Mouse (Mus musculus) forebrain, embryonic 16.5 days (tissue): ENCODE measurements around the gene Mindy1. TPM values are rescaled to one million over a fixed set of nuclear protein-coding genes. Genes with fewer than 3 reads are reported as not detected.

Experiments used
- ATAC-seq: fragments of 200-750 bp; cut with Nextera tagmentation; 2 replicates; pipeline ENCODE4 v1.8.0; 2017; ENCODE audit warnings: mild to moderate bottlenecking, moderate library complexity
- H3K27ac ChIP-seq: fragments of 300-500 bp; sonication (generic); 2 replicates; pipeline ENCODE4 v1.5.1; 2014; ENCODE audit warnings: low read length, control low read depth
- H3K27me3 ChIP-seq: fragments of 300-500 bp; sonication (generic); replicated peaks from 2 replicates; pipeline ENCODE4 v1.6.1; 2014; ENCODE audit warnings: low read length; ENCODE audit not compliant: control insufficient read depth, insufficient read depth
- H3K36me3 ChIP-seq: fragments of 300-500 bp; sonication (generic); 2 replicates; pipeline ENCODE4 v1.6.1; 2014; ENCODE audit not compliant: control insufficient read depth, insufficient read depth
- H3K4me1 ChIP-seq: fragments of 300-500 bp; sonication (generic); replicated peaks from 2 replicates; pipeline ENCODE4 v1.6.1; 2014; ENCODE audit warnings: low read length; ENCODE audit not compliant: control insufficient read depth, insufficient read depth
- H3K4me2 ChIP-seq: fragments of 300-500 bp; sonication (generic); 2 replicates; pipeline ENCODE4 v1.6.1; 2014; ENCODE audit warnings: mild to moderate bottlenecking, low read length, control low read depth
- H3K4me3 ChIP-seq: fragments of 300-500 bp; sonication (generic); replicated peaks from 2 replicates; pipeline ENCODE4 v1.5.1; 2014; ENCODE audit warnings: mild to moderate bottlenecking, low read length, control low read depth
- H3K9ac ChIP-seq: fragments of 300-500 bp; sonication (generic); replicated peaks from 2 replicates; pipeline ENCODE4 v1.6.1; 2014; ENCODE audit warnings: low read depth, low read length, control low read depth
- H3K9me3 ChIP-seq: fragments of 300-500 bp; sonication (generic); 2 replicates; pipeline ENCODE4 v1.6.1; 2016; ENCODE audit warnings: low read length; ENCODE audit not compliant: control insufficient read depth
- WGBS: fragments of 180-500 bp; shearing (Covaris S2); extraction: QIAGEN DNeasy Blood & Tissue Kit; methylation state at CpG from one replicate; pipeline ENCODE4 v1.1.7; 2014; 5-methylcytosine and 5-hydroxymethylcytosine counted together
- polyA plus RNA-seq: library from polyadenylated mRNA; unstranded; fragments of >200 nt; fragmentation: Nextera tagmentation; extraction: Ambion mirVana; gene quantifications from 2 replicates; pipeline ENCODE4 v1.2.1, GENCODE M21; 2015

The Mindy1 gene
- polyA plus RNA-seq, 1 experiment from 2014 or later = 44.3 TPM

DNA sequence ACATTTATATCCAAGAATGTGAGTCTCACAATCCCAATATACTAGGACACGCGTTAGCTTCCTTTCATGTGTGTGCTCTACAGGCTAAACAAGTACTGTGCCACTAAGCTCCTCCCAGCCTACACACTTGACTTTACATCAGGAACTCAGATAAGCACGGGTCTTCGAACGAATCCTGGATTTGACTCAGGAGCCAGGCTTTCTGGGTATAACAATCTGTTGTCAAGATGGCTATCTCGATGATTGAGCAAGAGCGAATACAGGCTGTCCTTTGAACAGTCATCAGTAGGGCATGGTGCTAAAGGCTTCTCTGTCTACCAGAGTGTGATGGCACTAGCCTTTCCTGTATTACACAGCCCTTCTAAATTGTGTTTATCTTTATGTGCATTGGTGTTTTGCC, 16.9 kb downstream of the Mindy1 start:
- Histone ChIP-seq H3K4me1 (no peaks in the 10 kb centered on the region), H3K27ac (no peak overlapping the region), H3K4me3 (no peak overlapping the region), H3K36me3 (peaks cover under 1% of the 10 kb centered on the region; the same call in 1 of the 2 replicates), H3K27me3 (no peaks in the 10 kb centered on the region), H3K9me3 (no peaks in the 10 kb centered on the region), H3K9ac (no peak overlapping the region), H3K4me2 (no peak overlapping the region)
- WGBS = 97% methylated on average over 7 of the region's 7 CpGs
- ATAC-seq = no peak

DNA sequence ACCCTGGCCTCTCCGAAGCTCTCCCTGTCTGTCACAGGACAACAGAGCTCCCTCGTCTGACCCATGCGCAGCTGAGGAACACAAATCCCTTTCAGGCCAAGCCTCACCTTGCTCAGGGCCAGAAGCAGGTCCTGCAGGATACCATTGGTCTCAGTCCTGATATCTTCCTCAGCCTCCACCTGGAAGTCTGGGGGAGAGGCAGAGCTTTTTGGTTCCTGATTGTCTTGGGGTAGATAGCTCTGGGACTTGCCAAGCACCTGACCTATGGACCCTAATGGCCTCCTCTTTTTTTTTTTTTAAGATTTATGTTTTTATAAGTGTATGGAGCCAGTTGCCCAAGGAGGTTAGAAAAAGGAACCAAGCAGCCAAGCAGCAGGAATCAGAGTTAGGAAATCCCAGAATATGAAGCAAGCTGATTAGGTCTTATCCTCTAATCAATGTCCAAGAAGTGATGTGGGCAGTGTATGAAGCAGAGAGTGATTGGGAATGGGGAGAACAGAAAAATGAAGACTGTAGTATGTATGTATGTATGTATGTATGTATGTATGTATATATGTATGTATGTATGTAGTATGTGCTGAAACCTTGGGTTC, 20.2 kb downstream of the Mindy1 start:
- WGBS = 83% methylated on average over 3 of the region's 3 CpGs
- Histone ChIP-seq H3K27me3 (no peaks in the 10 kb centered on the region), H3K9me3 (no peaks in the 10 kb centered on the region), H3K27ac (no peak overlapping the region), H3K36me3 (no peaks in the 10 kb centered on the region; the same call in 1 of the 2 replicates), H3K4me1 (no peaks in the 10 kb centered on the region), H3K4me2 (no peak overlapping the region), H3K9ac (no peak overlapping the region), H3K4me3 (no peak overlapping the region)
- ATAC-seq = no peak

DNA sequence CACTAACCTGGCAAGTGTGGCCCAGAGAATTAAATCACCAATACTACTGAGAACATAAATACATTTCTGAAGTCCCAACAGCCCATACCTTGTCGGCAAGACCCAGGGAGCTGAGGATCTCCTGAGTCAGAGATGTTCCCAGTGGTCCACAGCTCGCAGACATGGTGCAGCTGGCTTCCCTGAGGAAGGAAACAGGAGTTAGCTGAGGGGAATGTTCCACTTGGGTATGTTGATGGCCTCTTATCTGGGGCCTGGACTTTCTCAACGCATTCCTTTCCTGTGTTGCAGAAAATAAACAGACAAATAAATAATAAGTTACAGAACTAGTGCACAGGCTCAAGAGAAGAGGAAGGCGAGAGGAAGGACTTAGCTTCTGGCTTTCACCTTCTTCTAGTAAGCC, 25.1 kb downstream of the Mindy1 start:
- ATAC-seq = no peak
- H3K36me3 ChIP-seq = no peaks in the 10 kb centered on the region
- no peaks in the 10 kb centered on the region for H3K4me1 ChIP-seq
- no peak overlapping the region for H3K9ac ChIP-seq
- no peak overlapping the region for H3K27ac ChIP-seq
- no peaks in the 10 kb centered on the region for H3K27me3 ChIP-seq
- H3K9me3 ChIP-seq = no peaks in the 10 kb centered on the region
- no peak overlapping the region for H3K4me3 ChIP-seq
- 88% methylated on average over 4 of the region's 4 CpGs for WGBS
- H3K4me2 ChIP-seq = no peak overlapping the region

DNA sequence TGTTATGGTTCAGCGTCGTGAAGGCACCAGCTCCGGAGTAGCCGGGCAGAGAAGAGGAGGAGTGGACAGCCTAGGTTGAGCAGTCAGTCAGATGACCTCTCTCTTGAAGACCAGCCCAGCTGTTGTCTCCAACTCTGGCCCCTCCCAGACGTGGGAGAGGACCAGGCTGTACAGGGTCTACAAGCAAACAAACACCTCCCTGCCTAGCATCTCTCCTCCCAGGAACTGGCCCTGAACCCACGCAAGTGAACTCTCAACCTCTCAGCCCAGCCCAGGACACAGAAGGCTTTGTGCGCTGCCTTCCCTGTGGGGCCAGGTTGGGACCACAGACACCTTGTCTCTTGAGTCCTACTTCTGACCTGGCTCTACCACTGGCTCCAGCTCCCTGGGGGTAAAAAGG, 26.0 kb downstream of the Mindy1 start, which contains the start of gene Anxa9:
Anxa9 (minus strand) TSS at position 77 of the 400 bp plus-strand sequence.
- Histone ChIP-seq H3K9ac (no peak within 1 kb of the TSS), H3K27ac (no peak within 1 kb of the TSS), H3K27me3 (no peaks in the 10 kb centered on the region), H3K4me3 (no peak within 1 kb of the TSS), H3K36me3 (no peaks in the 10 kb centered on the region), H3K9me3 (no peaks in the 10 kb centered on the region), H3K4me1 (no peaks in the 10 kb centered on the region), H3K4me2 (no peak within 1 kb of the TSS)
- no peak for ATAC-seq
- 81% methylated on average over 7 of the region's 7 CpGs for WGBS

DNA sequence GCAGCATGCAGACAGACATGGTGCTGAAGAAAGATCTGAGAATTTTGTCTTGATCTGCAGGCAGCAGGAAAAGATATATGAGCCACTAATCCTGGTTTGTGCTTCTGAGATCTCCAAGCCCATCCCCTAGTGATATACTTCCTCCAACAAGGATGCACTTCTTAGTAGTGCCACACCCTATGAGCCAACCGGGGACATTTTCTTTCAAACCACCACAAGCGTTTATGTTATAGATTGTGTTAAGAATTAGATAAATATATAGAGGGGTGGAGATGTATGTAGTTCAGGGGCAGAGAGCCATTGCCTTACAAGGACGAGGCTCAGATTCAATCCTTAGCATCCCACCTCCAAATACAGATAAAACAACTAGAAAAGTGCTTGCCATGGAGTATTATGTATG, 29.4 kb downstream of the Mindy1 start:
- Histone ChIP-seq H3K36me3 (no peaks in the 10 kb centered on the region), H3K9me3 (no peaks in the 10 kb centered on the region), H3K4me3 (no peak overlapping the region), H3K27ac (no peak overlapping the region), H3K27me3 (no peaks in the 10 kb centered on the region), H3K9ac (no peak overlapping the region), H3K4me2 (no peak overlapping the region), H3K4me1 (peaks cover 7% of the 10 kb centered on the region)
- ATAC-seq = no peak
- 74% methylated on average over 3 of the region's 3 CpGs for WGBS

DNA sequence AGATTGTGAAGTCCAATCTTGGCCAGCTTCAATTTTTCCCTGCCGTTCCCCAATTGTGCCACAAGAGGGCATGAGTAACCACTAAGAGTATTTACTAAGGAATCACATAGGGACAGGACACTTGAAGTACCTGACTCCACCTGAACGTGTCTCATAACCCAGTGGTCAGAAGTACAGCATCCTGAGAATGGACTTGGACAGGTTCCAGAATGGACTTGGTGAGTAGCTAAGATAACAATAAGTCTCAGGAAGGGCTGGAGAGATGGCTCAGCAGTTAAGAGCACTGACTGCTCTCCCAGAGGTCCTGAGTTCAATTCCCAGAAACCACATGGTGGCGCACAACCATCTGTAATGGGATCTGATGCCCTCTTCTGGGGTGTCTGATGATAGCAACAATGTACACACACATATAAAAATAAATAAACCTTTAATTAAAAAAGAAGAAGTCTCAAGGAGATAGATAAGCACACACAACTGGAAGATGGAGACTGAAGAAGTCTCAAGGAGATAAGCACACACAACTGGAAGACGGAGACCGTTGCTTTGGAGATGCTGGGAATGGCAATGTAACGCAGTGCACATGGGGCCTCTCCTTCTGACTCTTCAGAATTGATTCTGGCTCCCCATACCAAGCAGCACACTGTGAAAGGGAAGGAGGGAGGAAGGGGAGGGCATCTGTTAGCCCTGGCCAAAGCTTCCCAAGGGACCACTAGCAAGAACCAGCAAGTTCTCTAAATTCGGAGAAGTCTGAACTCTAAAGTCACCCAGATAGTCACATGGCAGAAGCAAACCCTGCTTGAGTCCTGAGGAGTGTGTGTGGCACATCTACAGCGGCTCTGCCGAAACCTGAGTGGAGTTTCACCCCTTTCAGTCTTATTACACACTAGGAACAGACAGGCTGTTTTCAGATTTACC, 30.1 kb downstream of the Mindy1 start:
- no peak overlapping the region for H3K4me2 ChIP-seq
- no peak for ATAC-seq
- no peaks in the 10 kb centered on the region for H3K9me3 ChIP-seq
- no peak overlapping the region for H3K9ac ChIP-seq
- no peaks in the 10 kb centered on the region for H3K27me3 ChIP-seq
- no peak overlapping the region for H3K27ac ChIP-seq
- H3K4me3 ChIP-seq = no peak overlapping the region
- H3K4me1 ChIP-seq = peaks cover 14% of the 10 kb centered on the region
- WGBS = 70% methylated on average over 9 of the region's 9 CpGs
- H3K36me3 ChIP-seq = no peaks in the 10 kb centered on the region

DNA sequence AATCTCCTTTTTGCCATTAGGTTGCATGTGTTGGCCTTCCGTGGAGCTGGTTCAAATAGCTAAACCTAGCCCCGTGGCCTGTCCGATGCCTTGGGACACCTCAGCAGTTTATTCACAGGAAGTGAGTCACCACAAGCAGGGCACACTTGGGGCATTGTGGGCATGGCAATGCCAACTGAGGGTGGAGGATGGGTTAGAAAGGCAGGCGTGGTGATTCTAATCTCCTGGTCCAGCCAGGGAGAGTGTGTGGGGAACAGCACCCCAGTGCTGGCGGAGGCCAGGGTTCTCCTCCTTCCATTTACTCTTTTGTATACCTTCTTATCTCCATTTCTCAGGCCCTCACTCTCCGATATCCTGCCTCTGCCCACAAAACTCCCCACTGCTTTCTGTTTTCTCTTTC, 31.5 kb downstream of the Mindy1 start:
- Histone ChIP-seq H3K36me3 (no peaks in the 10 kb centered on the region), H3K9ac (no peak overlapping the region), H3K27me3 (no peaks in the 10 kb centered on the region), H3K4me2 (no peak overlapping the region), H3K9me3 (no peaks in the 10 kb centered on the region), H3K4me1 (peaks cover 24% of the 10 kb centered on the region), H3K27ac (no peak overlapping the region), H3K4me3 (no peak overlapping the region)
- no peak for ATAC-seq
- 72% methylated on average over 6 of the region's 6 CpGs for WGBS

DNA sequence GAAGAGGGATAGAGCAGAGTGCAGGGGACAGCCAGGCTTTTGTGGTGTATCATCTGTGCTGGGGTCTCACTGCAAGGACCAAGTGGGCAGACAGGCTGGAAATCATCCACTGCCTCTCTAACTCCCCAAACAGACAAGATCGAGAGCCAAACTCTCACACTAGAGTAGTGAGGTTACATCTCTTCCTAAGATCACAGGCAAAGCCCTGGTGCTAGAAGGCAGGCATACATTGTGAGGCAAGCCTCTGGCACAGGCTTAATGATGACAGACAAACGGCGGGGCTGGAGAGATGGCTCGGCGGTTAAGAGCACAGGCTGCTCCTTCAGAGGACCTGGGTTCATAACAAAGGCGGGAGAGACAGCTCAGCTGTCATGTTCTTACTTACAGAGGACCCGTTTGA, 32.3 kb downstream of the Mindy1 start:
- Histone ChIP-seq H3K4me2 (no peak overlapping the region), H3K27ac (no peak overlapping the region), H3K9ac (no peak overlapping the region), H3K4me1 (peaks cover 30% of the 10 kb centered on the region), H3K36me3 (no peaks in the 10 kb centered on the region), H3K27me3 (no peaks in the 10 kb centered on the region), H3K4me3 (no peak overlapping the region), H3K9me3 (no peaks in the 10 kb centered on the region)
- ATAC-seq = no peak
- 44% methylated on average over 7 of the region's 7 CpGs for WGBS

DNA sequence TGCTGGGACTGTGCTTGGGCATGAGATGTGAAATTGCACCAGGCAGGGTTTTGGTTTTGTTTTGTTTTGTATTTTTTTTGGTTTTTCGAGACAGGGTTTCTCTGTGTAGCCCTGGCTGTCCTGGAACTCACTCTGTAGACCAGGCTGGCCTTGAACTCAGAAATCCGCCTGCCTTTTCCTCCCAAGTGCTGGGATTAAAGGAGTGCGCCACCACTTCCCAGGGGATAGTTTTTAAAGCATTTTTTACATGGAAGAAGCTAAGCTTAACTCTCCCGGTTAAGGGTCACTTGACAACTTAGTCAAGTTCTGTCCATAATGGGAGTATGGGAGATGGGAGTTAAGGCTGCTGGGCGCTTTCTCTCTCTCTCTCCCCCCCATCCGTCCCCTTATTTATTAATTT, 32.9 kb downstream of the Mindy1 start:
- Histone ChIP-seq H3K27me3 (no peaks in the 10 kb centered on the region), H3K4me2 (peak overlapping the region; percentile 81), H3K36me3 (no peaks in the 10 kb centered on the region), H3K4me3 (peak overlapping the region; percentile 94), H3K9me3 (no peaks in the 10 kb centered on the region), H3K27ac (no peak overlapping the region), H3K4me1 (peaks cover 34% of the 10 kb centered on the region), H3K9ac (no peak overlapping the region)
- WGBS = 62% methylated on average over 6 of the region's 6 CpGs
- no peak for ATAC-seq
